Mouse (Mus musculus) stomach, postnatal 0 days (tissue): Measurements from ENCODE around the gene Gmfg.

Experiments
- CTCF ChIP-seq: IDR thresholded peaks from 2 replicates; pipeline ENCODE4 v1.5.1; 2016; ENCODE audit warnings: antibody characterized with exemption, low read depth, mild to moderate bottlenecking, moderate library complexity
- EP300 ChIP-seq: optimal IDR thresholded peaks from 2 replicates; pipeline ENCODE3; 2016; ENCODE audit warnings: antibody characterized with exemption

DNA sequence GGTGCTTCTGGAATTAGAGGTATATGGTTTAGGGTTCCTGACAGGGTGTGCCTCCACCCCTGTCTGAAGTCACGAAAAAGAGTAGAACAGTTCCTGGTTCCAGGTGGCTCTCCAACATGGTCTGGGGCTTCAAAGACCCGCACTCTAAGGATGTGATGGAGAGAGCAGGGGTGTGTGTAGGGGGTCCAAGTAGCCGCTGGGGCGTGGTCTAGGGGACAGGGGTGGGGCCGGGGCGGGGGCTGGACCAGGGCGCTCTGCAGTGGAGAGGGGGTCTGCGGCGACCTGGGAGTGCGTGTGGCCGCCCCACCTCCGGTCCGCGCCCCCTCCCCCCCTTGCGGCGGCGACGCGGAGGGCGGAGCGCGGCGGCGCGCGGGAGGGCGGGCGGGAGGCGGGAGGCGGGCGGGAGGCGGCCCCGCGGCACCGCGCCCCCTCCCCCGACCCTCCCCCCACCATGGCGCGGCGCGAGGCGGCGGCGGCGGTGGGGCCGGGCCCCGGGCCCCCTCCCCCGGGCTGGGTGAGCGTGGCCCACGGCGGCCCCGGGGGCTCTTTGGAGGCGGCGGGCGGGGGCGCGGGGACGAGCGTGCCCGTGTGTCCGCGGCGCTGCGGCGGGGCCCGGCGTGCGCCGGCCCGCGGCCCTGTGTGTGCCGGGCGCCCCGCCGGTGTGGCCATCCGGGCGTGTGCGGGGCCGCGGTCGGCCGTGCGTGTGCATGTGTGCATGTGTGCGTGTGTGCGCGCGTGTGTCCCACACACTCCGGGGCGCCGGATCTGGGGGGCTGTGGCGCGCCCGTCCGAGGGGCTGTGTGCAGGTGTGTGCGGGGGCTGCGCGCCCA, 14.5 kb downstream of the Gmfg start, which contains the start of gene Lrfn1:
- TF ChIP-seq CTCF: no peak
- TF ChIP-seq EP300: no peak
